Mouse (Mus musculus) MEL (cell line): ENCODE data around the gene Prdx1. TPM values are rescaled to one million over a fixed set of nuclear protein-coding genes. Genes with fewer than 3 reads are reported as not detected.

Experiments
- DNase-seq: peaks from one replicate; pipeline ENCODE4 v3.0.0; 2011; ENCODE audit warnings: low read depth, low spot score
- H3K27ac ChIP-seq: 2 replicates; pipeline ENCODE4 v1.5.1; 2012; ENCODE audit warnings: low read depth, mild to moderate bottlenecking, control low read depth, low read length, moderate library complexity; ENCODE audit not compliant: control insufficient read depth
- H3K27me3 ChIP-seq, 2 experiments: fragments of 150-350 bp in 1 of 2; sonication (generic) in 1 of 2; 2 replicates each; pipeline ENCODE4 v1.6.1; 2012; ENCODE audit warnings: low read length in 2 of 2, mild to moderate bottlenecking in 2 of 2, improper control_type of control experiment in 1 of 2, moderate library complexity in 1 of 2; ENCODE audit not compliant: insufficient read depth in 2 of 2, control insufficient read depth in 1 of 2
- H3K36me3 ChIP-seq, 2 experiments: 2 replicates each; pipeline ENCODE4 v1.6.1; 2012 to 2014; ENCODE audit warnings: low read length in 2 of 2, improper control_type of control experiment in 1 of 2, inconsistent platforms in 1 of 2, mild to moderate bottlenecking in 1 of 2; ENCODE audit not compliant: insufficient read depth in 2 of 2, control insufficient read depth in 1 of 2
- H3K4me1 ChIP-seq, 2 experiments: fragments of 150-350 bp in 1 of 2; sonication (generic) in 1 of 2; 2 replicates each; pipeline ENCODE4 v1.6.1; 2012; ENCODE audit warnings: low read length in 2 of 2, improper control_type of control experiment in 1 of 2, mild to moderate bottlenecking in 1 of 2; ENCODE audit not compliant: insufficient read depth in 2 of 2, control insufficient read depth in 1 of 2
- H3K4me3 ChIP-seq, 2 experiments: fragments of 150-350 bp in 1 of 2; sonication (generic) in 1 of 2; 2 replicates each; pipeline ENCODE4 v1.5.1; 2012; ENCODE audit warnings: low read depth in 2 of 2, low read length in 2 of 2, mild to moderate bottlenecking in 2 of 2, moderate library complexity in 2 of 2, control low read depth in 1 of 2, improper control_type of control experiment in 1 of 2; ENCODE audit not compliant: control insufficient read depth in 1 of 2, insufficient read depth in 1 of 2
- H3K79me2 ChIP-seq: 2 replicates; pipeline ENCODE4 v1.6.1; 2012; ENCODE audit warnings: mild to moderate bottlenecking, low read length, moderate library complexity; ENCODE audit not compliant: control insufficient read depth, poor library complexity, insufficient read depth
- H3K9ac ChIP-seq: 2 replicates; pipeline ENCODE4 v1.6.1; 2012; ENCODE audit warnings: low read depth, mild to moderate bottlenecking, control low read depth, low read length, moderate library complexity; ENCODE audit not compliant: control insufficient read depth, poor library complexity, severe bottlenecking
- H3K9me3 ChIP-seq: fragments of 150-350 bp; sonication (generic); replicated peaks from 2 replicates; pipeline ENCODE4 v1.6.1; 2012; ENCODE audit warnings: mild to moderate bottlenecking, low read length, improper control_type of control experiment, moderate library complexity; ENCODE audit not compliant: insufficient read depth
- CHD1 ChIP-seq: IDR thresholded peaks from 2 replicates; pipeline ENCODE4 v1.6.1; 2012; ENCODE audit warnings: low read depth, mild to moderate bottlenecking, inconsistent platforms, low read length, improper control_type of control experiment
- CHD2 ChIP-seq: IDR thresholded peaks from 2 replicates; pipeline ENCODE4 v1.6.1; 2011; ENCODE audit warnings: low read length, improper control_type of control experiment
- ELF1 ChIP-seq: IDR thresholded peaks from 2 replicates; pipeline ENCODE4 v1.6.1; 2014; ENCODE audit warnings: low read depth, mild to moderate bottlenecking, inconsistent platforms, low read length, improper control_type of control experiment, moderate library complexity
- EP300 ChIP-seq, 2 experiments: IDR thresholded peaks; 2 replicates each; pipeline ENCODE4 v1.6.1; 2011; ENCODE audit warnings: improper control_type of control experiment in 2 of 2, low read length in 2 of 2, low read depth in 1 of 2, mild to moderate bottlenecking in 1 of 2
- ETS1 ChIP-seq: IDR thresholded peaks from 2 replicates; pipeline ENCODE4 v1.6.1; 2012; ENCODE audit warnings: low read depth, mild to moderate bottlenecking, inconsistent platforms, low read length, improper control_type of control experiment, moderate library complexity
- GATA1 ChIP-seq: IDR thresholded peaks from 2 replicates; pipeline ENCODE4 v1.6.1; 2011; ENCODE audit warnings: low read depth, low read length, improper control_type of control experiment
- MAFK ChIP-seq: IDR thresholded peaks from 2 replicates; pipeline ENCODE4 v1.6.1; 2011; ENCODE audit warnings: low read depth, mild to moderate bottlenecking, low read length, improper control_type of control experiment, borderline replicate concordance
- MAX ChIP-seq: IDR thresholded peaks from 2 replicates; pipeline ENCODE4 v1.6.1; 2011; ENCODE audit warnings: low read length, improper control_type of control experiment
- MXI1 ChIP-seq: IDR thresholded peaks from 2 replicates; pipeline ENCODE4 v1.6.1; 2011; ENCODE audit warnings: mild to moderate bottlenecking, low read depth, low read length, improper control_type of control experiment
- MYB ChIP-seq: IDR thresholded peaks from 2 replicates; pipeline ENCODE4 v1.6.1; 2011; ENCODE audit warnings: mild to moderate bottlenecking, low read depth, low read length, improper control_type of control experiment
- MYC ChIP-seq: IDR thresholded peaks from 2 replicates; pipeline ENCODE4 v1.6.1; 2011; ENCODE audit warnings: low read depth, mild to moderate bottlenecking, low read length, improper control_type of control experiment, moderate library complexity
- NRF1 ChIP-seq: IDR thresholded peaks from 2 replicates; pipeline ENCODE4 v1.6.1; 2014; ENCODE audit warnings: low read depth, mild to moderate bottlenecking, inconsistent platforms, low read length, improper control_type of control experiment, moderate library complexity; ENCODE audit not compliant: poor library complexity, insufficient read depth, severe bottlenecking
- POLR2A ChIP-seq, 2 experiments: IDR thresholded peaks; 2 replicates each; pipeline ENCODE4 v1.6.1; 2011 to 2012; ENCODE audit warnings: low read length in 2 of 2, mild to moderate bottlenecking in 2 of 2, control low read depth in 1 of 2, improper control_type of control experiment in 1 of 2, low read depth in 1 of 2, moderate library complexity in 1 of 2; ENCODE audit not compliant: control insufficient read depth in 1 of 2, insufficient read depth in 1 of 2, poor library complexity in 1 of 2
- POLR2AphosphoS5 ChIP-seq: IDR thresholded peaks from 2 replicates; pipeline ENCODE4 v1.6.1; 2012; ENCODE audit warnings: low read depth, borderline replicate concordance, mild to moderate bottlenecking, inconsistent platforms, low read length, moderate library complexity, mixed read lengths
- RCOR1 ChIP-seq: IDR thresholded peaks from 2 replicates; pipeline ENCODE4 v1.6.1; 2012; ENCODE audit warnings: low read depth, mild to moderate bottlenecking, inconsistent platforms, low read length, improper control_type of control experiment
- SIN3A ChIP-seq: IDR thresholded peaks from 2 replicates; pipeline ENCODE4 v1.6.1; 2012; ENCODE audit warnings: low read length, improper control_type of control experiment, inconsistent platforms
- TAL1 ChIP-seq: IDR thresholded peaks from 2 replicates; pipeline ENCODE4 v1.6.1; 2012; ENCODE audit warnings: mild to moderate bottlenecking, inconsistent platforms, low read length, moderate library complexity, mixed read lengths
- TCF12 ChIP-seq: IDR thresholded peaks from 2 replicates; pipeline ENCODE4 v1.6.1; 2014; ENCODE audit warnings: low read depth, mild to moderate bottlenecking, inconsistent platforms, low read length, improper control_type of control experiment, moderate library complexity
- USF1 ChIP-seq: IDR thresholded peaks from 2 replicates; pipeline ENCODE4 v1.6.1; 2014; ENCODE audit warnings: low read depth, mild to moderate bottlenecking, inconsistent platforms, low read length, improper control_type of control experiment, moderate library complexity
- polyA plus RNA-seq, 2 experiments: library from polyadenylated mRNA; stranded (reverse) in 1 of 2; unstranded in 1 of 2; fragments of >175 nt in 1 of 2; fragments of >200 nt in 1 of 2; gene quantifications; 2 replicates each; pipeline versions ENCODE4 v1.2.1 to v1.2.4; 2012; ENCODE audit warnings: low replicate concordance in 2 of 2, low read depth in 1 of 2; ENCODE audit not compliant: insufficient read length in 2 of 2, insufficient read depth in 1 of 2, missing spikeins in 1 of 2
- total RNA-seq: library from RNA; depleted of rRNA; stranded (reverse); fragments of 300-350 nt; gene quantifications from 2 replicates; pipeline ENCODE4 v1.2.3, GENCODE M21; 2012

Prdx1 gene
- total and polyA plus RNA-seq, 3 experiments = 223 to 416 TPM; not detected in 1

DNA sequence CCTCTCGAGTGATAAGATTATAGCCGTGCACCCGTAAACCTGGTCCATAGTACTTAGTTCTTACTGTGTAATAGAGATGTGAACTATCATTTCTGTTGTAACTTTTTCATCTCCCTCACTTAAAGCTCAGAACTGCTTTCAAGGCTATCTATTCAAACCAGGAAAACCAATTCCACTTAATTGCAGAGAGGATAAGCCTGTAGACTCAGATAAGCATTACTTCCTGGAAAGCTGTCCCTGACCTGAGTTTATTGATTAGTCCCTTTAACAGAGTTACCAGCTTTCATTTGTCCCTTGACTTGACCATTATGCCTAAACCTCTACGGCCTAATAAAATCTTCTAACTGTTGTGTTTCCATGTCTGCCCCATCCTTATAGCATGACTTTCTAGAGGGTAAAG is 1.4 kb upstream of the Prdx1 start:
- Histone ChIP-seq H3K9me3 (no peaks in the 10 kb centered on the region), H3K79me2 (peaks cover 30% of the 10 kb centered on the region), H3K4me3 (no peak overlapping the region), H3K4me1 (peaks cover 7 to 33% of the 10 kb centered on the region in 2 experiments), H3K9ac (no peak overlapping the region), H3K27ac (no peak overlapping the region), H3K36me3 (peaks cover 4 to 46% of the 10 kb centered on the region in 2 experiments), H3K27me3 (no peaks in the 10 kb centered on the region)
- TF ChIP-seq TAL1 (peak; percentile 90), RCOR1 (peak; percentile 95), MYB (no peak), MYC (0 out of 2 replicates have a peak, but pooled peaks have one; percentile 11), MAX (no peak), SIN3A (peak; percentile 77), POLR2AphosphoS5 (no peak), GATA1 (peak; percentile 92), TCF12 (peak; percentile 92), ELF1 (peak; percentile 55; the same call in 1 of the 2 replicates), EP300 (IDR thresholded peaks at IDR 0.05; ENCODE audit: low read depth in 1 of 2, low read length in 2 of 2) (peak; percentile 83 to 88), MAFK (0 out of 2 replicates have a peak, but pooled peaks have one; percentile 24)
- peak; percentile 58 for DNase-seq

DNA sequence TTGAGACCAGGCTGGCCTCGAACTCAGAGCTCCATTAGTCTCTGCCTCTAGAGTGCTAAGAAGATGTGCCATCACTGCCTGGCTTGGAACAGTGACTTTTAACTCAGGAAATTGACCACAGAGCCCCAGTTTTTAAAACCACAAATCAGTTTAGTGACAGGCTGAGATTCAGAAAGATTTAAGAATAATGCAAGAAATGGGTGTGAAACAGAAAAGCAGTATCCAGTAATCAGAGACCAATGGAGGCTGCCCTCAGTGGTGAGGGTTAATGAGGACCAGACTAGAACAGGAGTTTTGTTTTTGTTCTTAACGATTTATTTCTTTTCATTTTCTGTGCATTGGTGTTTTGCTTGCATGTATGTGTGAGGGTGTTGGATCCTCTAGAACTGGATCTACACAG is 679 bp upstream of the Prdx1 start:
- peaks cover 35% of the 10 kb centered on the region for H3K79me2 ChIP-seq
- H3K9ac ChIP-seq = peak overlapping the region; percentile 62; the same call in 1 of the 2 replicates
- peaks cover 10 to 53% of the 10 kb centered on the region in 2 experiments for H3K36me3 ChIP-seq
- no peaks in the 10 kb centered on the region for H3K9me3 ChIP-seq
- DNase-seq = peak; percentile 27
- no peaks in the 10 kb centered on the region for H3K27me3 ChIP-seq
- H3K4me1 ChIP-seq = peaks cover 7 to 33% of the 10 kb centered on the region in 2 experiments
- H3K4me3 ChIP-seq = peak overlapping the region in 1 of 2 experiments; percentile 87; a peak in 2 of 4 replicates
- TF ChIP-seq NRF1 = no peak
- TF ChIP-seq CHD2 = no peak
- no peak for TF ChIP-seq CHD1
- TF ChIP-seq ETS1 = no peak
- TF ChIP-seq USF1 = no peak
- TF ChIP-seq MXI1 = peak; percentile 51; the same call in 1 of the 2 replicates
- no peak for TF ChIP-seq POLR2A (IDR thresholded peaks at IDR 0.05; ENCODE audit: control insufficient read depth in 1 of 2, insufficient read depth in 1 of 2, low read depth in 1 of 2, low read length in 2 of 2, poor library complexity in 1 of 2)
- peak; percentile 96 for TF ChIP-seq RCOR1
- no peak for TF ChIP-seq MAFK
- peak overlapping the region; percentile 60; the same call in 1 of the 2 replicates for H3K27ac ChIP-seq
